Mouse (Mus musculus): ENCODE data around the gene Psat1.

Psat1 gene

GRCm38 (mm10) chr19:15855379-15855778 lies 91.8 kb downstream of the Psat1 start:
- no peak for DNase-seq

Data from right cerebral cortex, postnatal 14 days (tissue).